Mouse (Mus musculus) stomach, postnatal 0 days (tissue): ENCODE measurements around the gene Plscr1.

ENCODE experiments used
- CTCF ChIP-seq: IDR thresholded peaks from 2 replicates; pipeline ENCODE4 v1.5.1; 2016; ENCODE audit warnings: antibody characterized with exemption, low read depth, mild to moderate bottlenecking, moderate library complexity
- EP300 ChIP-seq: optimal IDR thresholded peaks from 2 replicates; pipeline ENCODE3; 2016; ENCODE audit warnings: antibody characterized with exemption

GRCm38 (mm10) chr9:92248773-92249446 is 640 bp upstream of the Plscr1 start:
- TF ChIP-seq CTCF, result no peak
- TF ChIP-seq EP300, result no peak
